Mouse (Mus musculus) neural tube, embryonic 14.5 days (tissue): ENCODE results near the gene 2310022B05Rik. TPM values are rescaled to one million over a fixed set of nuclear protein-coding genes. Genes with fewer than 3 reads are reported as not detected.

Source experiments
- ATAC-seq: fragments of 200-750 bp; cut with Nextera tagmentation; 2 replicates; pipeline ENCODE4 v1.8.0; 2017; ENCODE audit warnings: low read depth, mild to moderate bottlenecking, moderate TSS enrichment, moderate library complexity
- H3K27ac ChIP-seq: fragments of 300-500 bp; sonication (generic); 2 replicates; pipeline ENCODE4 v1.5.1; 2014; ENCODE audit warnings: low read depth, mild to moderate bottlenecking, control low read depth, low read length, moderate library complexity, mixed read lengths
- H3K27me3 ChIP-seq: fragments of 300-500 bp; sonication (generic); 2 replicates; pipeline ENCODE4 v1.6.1; 2014; ENCODE audit warnings: low read length; ENCODE audit not compliant: control insufficient read depth, insufficient read depth
- H3K36me3 ChIP-seq: fragments of 300-500 bp; sonication (generic); 2 replicates; pipeline ENCODE4 v1.6.1; 2014; ENCODE audit warnings: low read length, mixed read lengths; ENCODE audit not compliant: control insufficient read depth, insufficient read depth
- H3K4me1 ChIP-seq: fragments of 300-500 bp; sonication (generic); 2 replicates; pipeline ENCODE4 v1.6.1; 2014; ENCODE audit warnings: low read length; ENCODE audit not compliant: control insufficient read depth, insufficient read depth
- H3K4me2 ChIP-seq: fragments of 300-500 bp; sonication (generic); 2 replicates; pipeline ENCODE4 v1.6.1; 2014; ENCODE audit warnings: mild to moderate bottlenecking, low read depth, low read length, control low read depth
- H3K4me3 ChIP-seq: fragments of 300-500 bp; sonication (generic); 2 replicates; pipeline ENCODE4 v1.5.1; 2014; ENCODE audit warnings: low read depth, low read length, control low read depth, mixed read lengths
- H3K9ac ChIP-seq: fragments of 300-500 bp; sonication (generic); replicated peaks from 2 replicates; pipeline ENCODE4 v1.6.1; 2014; ENCODE audit warnings: low read depth, mild to moderate bottlenecking, control low read depth, low read length, mixed read lengths
- H3K9me3 ChIP-seq: fragments of 300-500 bp; sonication (generic); 2 replicates; pipeline ENCODE4 v1.6.1; 2016; ENCODE audit warnings: low read length; ENCODE audit not compliant: control insufficient read depth
- WGBS: fragments of 180-500 bp; shearing (Covaris S2); extraction: QIAGEN DNeasy Blood & Tissue Kit; methylation state at CpG from one replicate; pipeline ENCODE4 v1.1.7; 2014; 5-methylcytosine and 5-hydroxymethylcytosine counted together
- polyA plus RNA-seq: library from polyadenylated mRNA; unstranded; fragments of >200 nt; fragmentation: Nextera tagmentation; extraction: Ambion mirVana; gene quantifications from 2 replicates; pipeline ENCODE4 v1.2.1, GENCODE M21; 2014

Gene 2310022B05Rik
- polyA plus RNA-seq, 1 experiment from 2014 or later: 21.9 TPM

GRCm38 (mm10) chr8:124668798-124669197 lies 5.6 kb upstream of the 2310022B05Rik start:
- no peak overlapping the region for H3K9ac ChIP-seq
- WGBS: 75% methylated on average over 3 of the region's 3 CpGs
- H3K27me3 ChIP-seq: no peaks in the 10 kb centered on the region
- H3K4me2 ChIP-seq: no peak overlapping the region
- H3K4me3 ChIP-seq: no peak overlapping the region
- H3K9me3 ChIP-seq: no peaks in the 10 kb centered on the region
- no peak for ATAC-seq
- peaks cover 15% of the 10 kb centered on the region for H3K36me3 ChIP-seq
- H3K27ac ChIP-seq: no peak overlapping the region
- H3K4me1 ChIP-seq: peaks cover under 1% of the 10 kb centered on the region; the same call in 1 of the 2 replicates

GRCm38 (mm10) chr8:124664414-124664813 lies 1.2 kb upstream of the 2310022B05Rik start:
- no peaks in the 10 kb centered on the region for H3K36me3 ChIP-seq
- no peaks in the 10 kb centered on the region for H3K9me3 ChIP-seq
- no peak overlapping the region for H3K9ac ChIP-seq
- peaks cover 30% of the 10 kb centered on the region for H3K4me1 ChIP-seq
- ATAC-seq: no peak
- H3K4me2 ChIP-seq: no peak overlapping the region
- 76% methylated on average over 3 of the region's 3 CpGs for WGBS
- no peaks in the 10 kb centered on the region for H3K27me3 ChIP-seq
- no peak overlapping the region for H3K4me3 ChIP-seq
- H3K27ac ChIP-seq: no peak overlapping the region

DNA sequence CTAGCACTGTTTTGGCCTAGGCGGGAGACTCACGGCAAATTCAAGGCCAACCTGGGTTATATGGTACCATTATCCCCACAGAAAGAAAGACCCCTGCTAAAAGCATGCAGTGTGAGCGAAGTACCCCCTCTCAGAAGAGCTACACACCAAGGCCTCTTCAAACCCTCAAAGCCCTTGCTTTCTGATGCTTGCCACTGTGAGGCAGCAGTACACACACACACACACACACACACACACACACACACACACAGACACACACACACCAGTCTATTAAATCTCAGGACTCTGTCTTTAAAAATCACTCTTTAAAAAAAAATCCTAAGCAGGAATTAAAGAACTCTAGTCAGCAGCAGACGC lies 683 bp upstream of the 2310022B05Rik start:
- Histone ChIP-seq H3K9me3 (no peaks in the 10 kb centered on the region), H3K4me3 (peak overlapping the region; percentile 88), H3K36me3 (no peaks in the 10 kb centered on the region), H3K27me3 (no peaks in the 10 kb centered on the region), H3K27ac (peak overlapping the region; percentile 88), H3K4me1 (peaks cover 32% of the 10 kb centered on the region), H3K9ac (peak overlapping the region; percentile 84; the same call in 1 of the 2 replicates), H3K4me2 (peak overlapping the region; percentile 73)
- ATAC-seq: no peak; the same call in 1 of the 2 replicates
- 38% methylated on average over 4 of the region's 4 CpGs for WGBS

GRCm38 (mm10) chr8:124662446-124663111 lies 590 bp downstream of the 2310022B05Rik start:
- Histone ChIP-seq H3K27ac (peak overlapping the region; percentile 88), H3K36me3 (no peaks in the 10 kb centered on the region), H3K27me3 (no peaks in the 10 kb centered on the region), H3K9me3 (no peaks in the 10 kb centered on the region), H3K4me1 (peaks cover 43% of the 10 kb centered on the region), H3K4me2 (peak overlapping the region; percentile 73), H3K9ac (peak overlapping the region; percentile 84), H3K4me3 (peak overlapping the region; percentile 88)
- under 1% methylated on average over 40 of the region's 49 CpGs for WGBS
- peak; percentile 42 for ATAC-seq

- Histone ChIP-seq H3K4me2 (peak overlapping the region; percentile 73), H3K9ac (peak overlapping the region; percentile 22; the same call in 1 of the 2 replicates), H3K27ac (no peak overlapping the region), H3K4me3 (peak overlapping the region; percentile 88), H3K36me3 (no peaks in the 10 kb centered on the region), H3K4me1 (peaks cover 43% of the 10 kb centered on the region), H3K27me3 (no peaks in the 10 kb centered on the region), H3K9me3 (no peaks in the 10 kb centered on the region)
- ATAC-seq: no peak
- WGBS: 47% methylated on average over 9 of the region's 9 CpGs
Measured at GRCm38 (mm10) chr8:124661781-124662180, 1.4 kb downstream of the 2310022B05Rik start.

DNA sequence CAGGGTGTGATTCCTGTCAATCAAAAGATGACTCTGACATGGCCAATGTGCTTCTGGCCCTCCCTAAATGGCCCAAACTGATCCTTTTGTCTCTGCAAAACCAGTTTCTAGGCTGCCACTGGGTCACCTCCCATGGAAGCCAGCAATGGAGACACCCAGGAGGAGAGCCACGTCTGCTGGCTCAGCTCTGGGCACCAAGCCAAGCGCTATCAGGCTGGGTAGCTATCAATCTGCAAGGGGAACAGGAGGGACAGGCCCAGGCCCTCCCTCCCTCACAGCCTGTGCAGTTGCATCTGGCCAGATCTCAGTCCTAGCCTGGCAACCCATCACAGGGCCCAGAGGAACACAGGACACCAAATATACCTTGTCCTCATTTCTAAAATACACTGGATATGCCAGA lies 4.8 kb downstream of the 2310022B05Rik start:
- H3K27ac ChIP-seq: peak overlapping the region; percentile 45; the same call in 1 of the 2 replicates
- H3K4me1 ChIP-seq: peaks cover 44% of the 10 kb centered on the region

DNA sequence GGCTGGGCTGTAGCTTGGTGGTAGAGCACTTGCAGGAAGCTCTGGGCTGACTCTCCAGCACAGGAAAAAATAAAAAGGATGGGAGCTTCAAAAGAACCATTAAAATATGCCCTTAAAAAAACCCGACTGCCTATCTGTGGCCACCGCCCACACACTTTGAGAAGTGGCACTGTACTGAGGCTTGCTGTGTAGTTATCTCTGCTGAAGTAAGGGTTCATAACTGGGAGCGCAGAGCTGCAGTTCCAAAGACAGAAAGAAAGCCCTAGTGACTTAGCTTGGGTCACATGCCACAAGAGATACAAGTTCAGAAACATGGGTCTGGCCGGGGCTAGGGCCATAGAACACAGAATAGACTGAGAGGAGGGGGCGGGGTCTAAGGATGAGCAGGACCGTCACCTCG lies 5.2 kb downstream of the 2310022B05Rik start:
- no peaks in the 10 kb centered on the region for H3K9me3 ChIP-seq
- peak; percentile 19; the same call in 1 of the 2 replicates for ATAC-seq
- no peak overlapping the region for H3K4me3 ChIP-seq
- peaks cover 47% of the 10 kb centered on the region for H3K4me1 ChIP-seq
- no peaks in the 10 kb centered on the region for H3K36me3 ChIP-seq
- 69% methylated on average over 7 of the region's 7 CpGs for whole genome bisulfite sequencing
- no peak overlapping the region; the same call in 1 of the 2 replicates for H3K4me2 ChIP-seq
- H3K27me3 ChIP-seq: no peaks in the 10 kb centered on the region
- H3K27ac ChIP-seq: peak overlapping the region; percentile 45; the same call in 1 of the 2 replicates
- H3K9ac ChIP-seq: no peak overlapping the region

More for the DNA sequence above, 4.8 kb downstream of the 2310022B05Rik start:
- Histone ChIP-seq H3K36me3 (no peaks in the 10 kb centered on the region), H3K27me3 (no peaks in the 10 kb centered on the region), H3K4me3 (no peak overlapping the region), H3K9ac (no peak overlapping the region), H3K4me2 (peak overlapping the region; percentile 16; the same call in 1 of the 2 replicates), H3K9me3 (no peaks in the 10 kb centered on the region)
- ATAC-seq: peak; percentile 63; the same call in 1 of the 2 replicates
- 14% methylated on average over 2 of the region's 2 CpGs for WGBS

- H3K27me3 ChIP-seq: no peaks in the 10 kb centered on the region
- H3K4me2 ChIP-seq: no peak overlapping the region
- no peak overlapping the region for H3K4me3 ChIP-seq
- no peak for ATAC-seq
- no peaks in the 10 kb centered on the region for H3K9me3 ChIP-seq
- H3K4me1 ChIP-seq: peaks cover 24% of the 10 kb centered on the region
- H3K9ac ChIP-seq: no peak overlapping the region
- WGBS: 71% methylated on average over 28 of the region's 28 CpGs
- H3K27ac ChIP-seq: no peak overlapping the region
- H3K36me3 ChIP-seq: no peaks in the 10 kb centered on the region
Measured at GRCm38 (mm10) chr8:124653568-124654475, 9.3 kb downstream of the 2310022B05Rik start.
